Mouse (Mus musculus): ENCODE results near the gene Adamtsl1.

Adamtsl1 gene

GRCm38 (mm10) chr4:86401116-86401515 is 887.1 kb downstream of the Adamtsl1 start:
- no peak for DNase-seq (ENCODE audit: low read depth, low spot score)

- no peak for DNase-seq (ENCODE audit: low read depth, low spot score)
Measured at GRCm38 (mm10) chr4:86406501-86407199, 892.7 kb downstream of the Adamtsl1 start.

GRCm38 (mm10) chr4:86407200-86407527 is 893.2 kb downstream of the Adamtsl1 start:
- no peak for DNase-seq (ENCODE audit: low read depth, low spot score)

GRCm38 (mm10) chr4:86408421-86408820 is 894.4 kb downstream of the Adamtsl1 start:
- no peak for DNase-seq (ENCODE audit: low read depth, low spot score)

- no peak for DNase-seq (ENCODE audit: low read depth, low spot score)
Measured at GRCm38 (mm10) chr4:86410946-86411345, 897.0 kb downstream of the Adamtsl1 start.

GRCm38 (mm10) chr4:86413388-86413787 is 899.4 kb downstream of the Adamtsl1 start:
- DNase-seq (ENCODE audit: low read depth, low spot score): no peak

GRCm38 (mm10) chr4:86416401-86417025 is 902.5 kb downstream of the Adamtsl1 start:
- DNase-seq (ENCODE audit: low read depth, low spot score): no peak

- DNase-seq (ENCODE audit: low read depth, low spot score): no peak
Measured at GRCm38 (mm10) chr4:86422586-86422985, 908.6 kb downstream of the Adamtsl1 start.

GRCm38 (mm10) chr4:86425581-86425980 is 911.6 kb downstream of the Adamtsl1 start:
- DNase-seq (ENCODE audit: low read depth, low spot score): no peak

- DNase-seq (ENCODE audit: low read depth, low spot score): peak; percentile 13
Measured at GRCm38 (mm10) chr4:86426549-86426948, 912.6 kb downstream of the Adamtsl1 start.

GRCm38 (mm10) chr4:86427312-86427711 is 913.3 kb downstream of the Adamtsl1 start:
- DNase-seq (ENCODE audit: low read depth, low spot score): no peak

- no peak for DNase-seq (ENCODE audit: low read depth, low spot score)
Measured at GRCm38 (mm10) chr4:86428091-86428745, 914.2 kb downstream of the Adamtsl1 start.

GRCm38 (mm10) chr4:86435631-86436030 is 921.7 kb downstream of the Adamtsl1 start:
- no peak for DNase-seq (ENCODE audit: low read depth, low spot score)

GRCm38 (mm10) chr4:86436336-86436735 is 922.4 kb downstream of the Adamtsl1 start:
- DNase-seq (ENCODE audit: low read depth, low spot score): peak; percentile 6

GRCm38 (mm10) chr4:86450468-86450867 is 936.5 kb downstream of the Adamtsl1 start:
- DNase-seq (ENCODE audit: low read depth, low spot score): no peak

GRCm38 (mm10) chr4:86464808-86465207 is 950.8 kb downstream of the Adamtsl1 start:
- DNase-seq (ENCODE audit: low read depth, low spot score): no peak
